Mouse (Mus musculus) forebrain, postnatal 0 days (tissue): Measurements from ENCODE around the gene Tinag. TPM values are rescaled to one million over a fixed set of nuclear protein-coding genes. Genes with fewer than 3 reads are reported as not detected.
"Not testable (repeated sequence)": the region's sequence is repeated elsewhere in the genome, so short reads cannot be mapped to it uniquely, and the experiment has no call there.

Experiments used
- ATAC-seq: fragments of 200-750 bp; cut with Nextera tagmentation; 2 replicates; pipeline ENCODE4 v1.8.0; 2017; ENCODE audit warnings: mild to moderate bottlenecking, moderate library complexity
- DNase-seq: peaks from one replicate; pipeline ENCODE4 v3.0.0-alpha.2; 2015
- H3K27ac ChIP-seq: fragments of 300-500 bp; sonication (generic); 2 replicates; pipeline ENCODE4 v1.5.1; 2014; ENCODE audit warnings: low read depth, mild to moderate bottlenecking, antibody characterized with exemption, low read length, moderate library complexity, mixed read lengths
- H3K27me3 ChIP-seq: fragments of 300-500 bp; sonication (generic); 2 replicates; pipeline ENCODE4 v1.6.1; 2014; ENCODE audit warnings: mild to moderate bottlenecking, low read length, mixed read lengths; ENCODE audit not compliant: insufficient read depth
- H3K36me3 ChIP-seq: fragments of 300-500 bp; sonication (generic); 2 replicates; pipeline ENCODE4 v1.6.1; 2014; ENCODE audit warnings: mild to moderate bottlenecking, moderate library complexity; ENCODE audit not compliant: insufficient read depth
- H3K4me1 ChIP-seq: fragments of 300-500 bp; sonication (generic); 2 replicates; pipeline ENCODE4 v1.6.1; 2014; ENCODE audit warnings: antibody characterized with exemption; ENCODE audit not compliant: insufficient read depth
- H3K4me2 ChIP-seq: fragments of 300-500 bp; sonication (generic); 2 replicates; pipeline ENCODE4 v1.6.1; 2014; ENCODE audit warnings: low read depth, mild to moderate bottlenecking, moderate library complexity
- H3K4me3 ChIP-seq: fragments of 300-500 bp; sonication (generic); 2 replicates; pipeline ENCODE4 v1.5.1; 2014; ENCODE audit warnings: low read depth, low read length, mixed read lengths
- H3K9ac ChIP-seq: fragments of 300-500 bp; sonication (generic); 2 replicates; pipeline ENCODE4 v1.6.1; 2014; ENCODE audit warnings: mild to moderate bottlenecking
- H3K9me3 ChIP-seq: fragments of 300-500 bp; sonication (generic); 2 replicates; pipeline ENCODE4 v1.6.1; 2016; ENCODE audit warnings: low read length
- CTCF ChIP-seq: sonication (generic); IDR thresholded peaks from 2 replicates; pipeline ENCODE4 v1.5.1; 2016; ENCODE audit warnings: antibody characterized with exemption, control low read depth, low read depth
- WGBS: fragments of 180-500 bp; shearing (Covaris S2); extraction: QIAGEN DNeasy Blood & Tissue Kit; methylation state at CpG from one replicate; pipeline ENCODE4 v1.1.7; 2014; 5-methylcytosine and 5-hydroxymethylcytosine counted together
- polyA plus RNA-seq: library from polyadenylated mRNA; unstranded; fragments of >200 nt; fragmentation: Nextera tagmentation; extraction: Ambion mirVana; gene quantifications from 2 replicates; pipeline ENCODE4 v1.2.1, GENCODE M21; 2015
- total RNA-seq: library from RNA; depleted of rRNA; stranded (reverse); fragments of >200 nt; gene quantifications from 2 replicates; pipeline ENCODE4 v1.2.3, GENCODE M21; 2014; rRNA removed

Tinag gene
- total RNA-seq (not detected in 2 replicates), polyA plus RNA-seq (not detected in 2 replicates)

DNA sequence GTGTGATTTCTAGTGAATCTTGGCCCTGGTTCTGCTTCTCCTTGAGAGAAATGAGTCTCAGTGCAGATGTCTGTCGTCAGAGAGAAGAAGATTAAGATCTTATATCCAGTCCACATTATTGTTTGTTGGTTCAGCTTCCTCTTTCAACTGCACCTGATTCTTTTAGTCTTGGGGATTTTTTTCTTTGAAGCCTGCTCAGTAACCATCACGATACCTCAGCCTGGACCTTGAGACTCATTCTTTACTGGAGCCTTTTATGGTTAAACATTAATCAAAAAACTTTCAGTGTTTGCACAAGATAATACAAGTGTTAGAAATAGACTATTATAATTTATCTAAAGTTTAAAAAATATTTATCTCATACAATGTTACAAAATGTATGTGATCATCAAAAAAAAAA lies at the start of gene Tinag:
TSS of gene Tinag (minus strand) at position 210 of the 400 bp plus-strand sequence.
- no peaks in the 10 kb centered on the region for H3K4me1 ChIP-seq
- 79% methylated on average over 2 of the region's 2 CpGs for WGBS
- H3K4me2 ChIP-seq = no peak within 1 kb of the TSS
- DNase-seq (no peak), ATAC-seq (no peak)
- no peaks in the 10 kb centered on the region for H3K27me3 ChIP-seq
- H3K36me3 ChIP-seq = no peaks in the 10 kb centered on the region
- no peak for TF ChIP-seq CTCF
- H3K9me3 ChIP-seq = no peaks in the 10 kb centered on the region
- no peak within 1 kb of the TSS for H3K9ac ChIP-seq
- H3K27ac ChIP-seq = no peak within 1 kb of the TSS
- no peak within 1 kb of the TSS for H3K4me3 ChIP-seq

DNA sequence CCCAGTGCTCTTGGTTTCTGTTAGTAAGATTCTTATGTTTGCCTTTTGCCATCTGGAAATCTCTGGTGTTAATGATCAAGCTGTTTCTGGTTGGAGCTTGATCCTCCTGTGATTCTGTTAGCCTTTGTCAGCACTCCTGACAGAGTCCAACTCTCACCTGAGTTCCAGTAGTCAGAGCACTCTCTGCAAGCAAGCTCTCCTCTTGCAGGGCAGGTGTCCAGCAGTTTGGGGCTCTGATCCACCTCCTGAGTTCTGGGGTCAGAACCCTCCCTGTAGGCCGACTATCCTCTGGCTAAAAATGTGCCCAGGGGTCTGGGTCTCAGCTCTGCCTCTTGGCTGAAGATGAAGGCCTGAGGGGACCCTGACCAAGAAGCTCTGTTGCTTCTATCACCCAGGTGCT lies 37.6 kb upstream of the Tinag start:
- H3K4me2 ChIP-seq, H3K4me3 ChIP-seq, H3K27me3 ChIP-seq, H3K9me3 ChIP-seq, H3K4me1 ChIP-seq, H3K36me3 ChIP-seq, H3K27ac ChIP-seq, ATAC-seq, DNase-seq, H3K9ac ChIP-seq: not testable (repeated sequence)
- WGBS = 89% methylated on average over 1 of the region's 1 CpGs

DNA sequence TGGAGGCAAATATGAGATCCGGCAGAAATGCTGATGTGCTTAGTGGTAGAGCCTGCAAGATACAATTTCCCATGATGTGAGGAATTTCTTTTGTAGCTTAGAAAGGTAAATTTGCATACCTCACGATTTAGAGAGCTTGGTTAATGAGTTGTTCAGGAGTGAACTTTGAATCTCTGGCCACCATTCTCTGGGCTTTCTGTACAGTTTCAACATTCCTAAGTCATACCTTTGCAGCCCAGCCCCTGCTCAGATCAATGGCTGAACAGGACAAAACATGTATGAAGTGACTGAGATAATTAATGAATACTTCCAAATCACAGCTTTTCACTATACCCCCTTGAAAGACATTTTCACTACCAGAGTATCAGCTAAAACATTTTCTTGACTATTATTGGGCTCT lies 26.1 kb upstream of the Tinag start:
- Histone ChIP-seq H3K4me3 (no peak overlapping the region), H3K36me3 (no peaks in the 10 kb centered on the region), H3K9ac (no peak overlapping the region), H3K4me2 (no peak overlapping the region), H3K27me3 (no peaks in the 10 kb centered on the region), H3K4me1 (no peaks in the 10 kb centered on the region), H3K9me3 (no peaks in the 10 kb centered on the region), H3K27ac (no peak overlapping the region)
- ATAC-seq (no peak), DNase-seq (no peak)
- WGBS = 71% methylated on average over 2 of the region's 2 CpGs
- no peak for TF ChIP-seq CTCF

DNA sequence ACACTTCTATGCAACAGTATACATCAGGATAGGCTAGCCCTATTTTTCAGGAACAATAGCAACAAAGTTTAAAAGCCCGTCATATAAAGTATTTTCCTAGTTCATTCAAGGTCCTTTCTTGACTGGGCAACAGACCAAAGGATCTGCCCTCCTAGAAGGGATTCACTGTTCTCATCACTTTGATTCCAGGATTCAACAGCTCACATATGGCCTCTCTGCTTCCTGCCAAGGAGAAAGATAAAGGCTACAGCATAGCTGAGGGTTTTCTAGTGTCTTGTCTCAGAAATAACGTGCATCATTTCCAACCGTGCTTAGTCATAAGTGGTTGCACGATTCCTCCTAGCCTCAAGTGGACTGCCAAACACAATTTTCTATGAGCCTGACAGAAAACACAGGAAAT lies 11.0 kb upstream of the Tinag start:
- 66% methylated on average over 4 of the region's 4 CpGs for WGBS
- no peak overlapping the region for H3K9ac ChIP-seq
- DNase-seq (peak; percentile 8), ATAC-seq (no peak)
- TF ChIP-seq CTCF = no peak
- no peaks in the 10 kb centered on the region for H3K27me3 ChIP-seq
- no peak overlapping the region for H3K4me2 ChIP-seq
- no peaks in the 10 kb centered on the region for H3K4me1 ChIP-seq
- H3K4me3 ChIP-seq = no peak overlapping the region
- H3K36me3 ChIP-seq = no peaks in the 10 kb centered on the region
- H3K27ac ChIP-seq = no peak overlapping the region
- H3K9me3 ChIP-seq = no peaks in the 10 kb centered on the region

DNA sequence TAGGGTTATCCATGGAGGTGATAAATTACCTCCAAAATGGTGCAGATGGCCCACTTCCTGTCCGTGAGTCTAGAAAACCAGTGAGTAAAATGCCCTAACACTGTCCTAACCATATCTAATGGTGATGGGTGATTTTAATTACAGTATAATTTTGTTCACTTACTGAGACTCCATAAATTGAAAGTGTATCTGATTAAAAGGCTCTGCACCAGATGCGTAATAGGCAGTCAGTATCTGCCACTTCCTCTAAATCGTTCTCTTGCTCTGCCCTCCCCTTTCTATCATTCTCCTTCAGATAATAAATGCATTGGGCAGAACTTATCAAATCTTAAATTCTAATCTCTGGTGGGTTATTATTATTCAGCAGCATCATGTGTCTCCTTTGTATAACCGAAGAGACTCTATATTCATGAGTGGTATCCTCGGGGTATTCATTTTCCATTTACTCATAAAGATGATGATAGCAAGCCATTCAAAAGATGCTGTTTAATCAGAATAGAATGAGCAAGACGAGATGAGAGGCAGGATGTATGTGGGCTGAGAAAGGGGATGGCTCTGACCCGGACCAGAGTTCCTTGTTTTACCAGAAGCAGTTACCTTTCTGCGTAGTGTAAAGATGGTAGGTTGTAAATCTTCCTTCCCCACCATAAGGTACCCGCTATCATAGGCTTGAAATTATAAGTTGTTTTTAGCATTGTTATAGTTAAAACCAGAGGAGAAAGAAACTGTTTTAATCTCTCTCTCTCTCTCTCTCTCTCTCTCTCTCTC lies 9.0 kb upstream of the Tinag start:
- no peaks in the 10 kb centered on the region for H3K9me3 ChIP-seq
- no peak for TF ChIP-seq CTCF
- DNase-seq (no peak), ATAC-seq (no peak)
- H3K36me3 ChIP-seq = no peaks in the 10 kb centered on the region
- 76% methylated on average over 9 of the region's 9 CpGs for WGBS
- H3K9ac ChIP-seq = no peak overlapping the region
- H3K4me2 ChIP-seq = no peak overlapping the region
- no peaks in the 10 kb centered on the region for H3K4me1 ChIP-seq
- H3K4me3 ChIP-seq = no peak overlapping the region
- H3K27me3 ChIP-seq = no peaks in the 10 kb centered on the region
- no peak overlapping the region for H3K27ac ChIP-seq

DNA sequence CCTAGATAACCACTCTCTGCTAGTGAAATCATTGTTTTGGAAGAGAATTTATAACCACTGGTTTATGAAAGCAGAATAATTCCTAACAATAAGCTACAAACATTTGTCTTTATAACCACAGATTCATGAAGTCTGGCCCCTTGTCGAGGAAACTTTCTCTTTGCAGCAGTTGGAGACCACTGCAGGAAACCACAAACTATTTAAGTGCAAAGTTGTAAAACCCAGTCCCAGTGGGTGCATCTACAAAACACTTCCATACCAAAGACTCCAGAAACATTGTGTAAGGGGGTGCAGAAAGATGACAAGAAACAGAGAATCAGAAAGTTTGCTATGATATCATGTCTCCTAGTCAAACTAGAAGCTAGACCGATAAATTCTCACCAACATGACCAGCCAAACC lies 5.8 kb upstream of the Tinag start:
- Histone ChIP-seq H3K4me1 (no peaks in the 10 kb centered on the region), H3K9ac (no peak overlapping the region), H3K4me2 (no peak overlapping the region), H3K4me3 (no peak overlapping the region), H3K27ac (no peak overlapping the region), H3K9me3 (no peaks in the 10 kb centered on the region), H3K36me3 (no peaks in the 10 kb centered on the region), H3K27me3 (no peaks in the 10 kb centered on the region)
- DNase-seq (no peak), ATAC-seq (no peak)
- 90% methylated on average over 2 of the region's 2 CpGs for WGBS
- TF ChIP-seq CTCF = no peak

DNA sequence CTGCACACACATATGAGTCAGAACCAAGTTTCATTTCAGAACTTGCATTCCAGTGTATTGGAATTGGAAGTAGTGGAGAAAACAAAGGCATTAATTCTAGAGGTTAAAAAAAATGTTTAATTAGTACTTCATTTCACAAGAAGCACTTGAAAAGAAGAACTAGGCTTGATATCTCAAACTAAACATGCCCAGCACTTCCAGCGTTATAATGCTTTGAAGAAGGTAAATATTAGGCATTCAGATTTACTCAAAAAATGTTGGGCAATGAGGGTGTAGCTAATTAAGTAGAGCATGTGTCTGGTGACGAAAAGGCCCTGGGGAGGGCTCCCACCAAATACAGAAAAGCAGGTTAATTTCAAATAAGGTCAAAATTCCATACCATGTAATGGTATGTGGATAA lies 4.1 kb upstream of the Tinag start:
- H3K27ac ChIP-seq = no peak overlapping the region
- no peaks in the 10 kb centered on the region for H3K27me3 ChIP-seq
- no peak for TF ChIP-seq CTCF
- no peak overlapping the region for H3K4me3 ChIP-seq
- no peaks in the 10 kb centered on the region for H3K36me3 ChIP-seq
- 77% methylated on average over 2 of the region's 2 CpGs for WGBS
- H3K9ac ChIP-seq = no peak overlapping the region
- H3K4me1 ChIP-seq = no peaks in the 10 kb centered on the region
- H3K4me2 ChIP-seq = no peak overlapping the region
- H3K9me3 ChIP-seq = no peaks in the 10 kb centered on the region
- DNase-seq (no peak), ATAC-seq (no peak)
